Mouse (Mus musculus) monocyte, adult 2 months (primary cell): ENCODE data around the gene Pbx1.

Source experiments
- DNase-seq, 2 experiments: peaks; one replicate each; pipeline ENCODE4 v3.0.0; 2022; ENCODE audit warnings: low spot score in 2 of 2, low read depth in 1 of 2

Gene Pbx1

GRCm38 (mm10) chr1:168098806-168099205 lies 333.3 kb downstream of the Pbx1 start:
- no peak for DNase-seq

- no peak for DNase-seq
Observed at GRCm38 (mm10) chr1:168094671-168095070, 337.4 kb downstream of the Pbx1 start.

GRCm38 (mm10) chr1:168093044-168093443 lies 339.0 kb downstream of the Pbx1 start:
- DNase-seq, result no peak

- DNase-seq, result no peak
Observed at GRCm38 (mm10) chr1:168091627-168092026, 340.4 kb downstream of the Pbx1 start.

GRCm38 (mm10) chr1:168088680-168089079 lies 343.4 kb downstream of the Pbx1 start:
- DNase-seq, result no peak

GRCm38 (mm10) chr1:168079394-168079767 lies 352.7 kb downstream of the Pbx1 start:
- no peak for DNase-seq

- no peak for DNase-seq
Observed at GRCm38 (mm10) chr1:168078746-168079393, 353.2 kb downstream of the Pbx1 start.

- no peak for DNase-seq
Observed at GRCm38 (mm10) chr1:168071974-168072373, 360.1 kb downstream of the Pbx1 start.

GRCm38 (mm10) chr1:168070273-168070910 lies 361.7 kb downstream of the Pbx1 start:
- no peak for DNase-seq

GRCm38 (mm10) chr1:168069740-168070139 lies 362.3 kb downstream of the Pbx1 start:
- no peak for DNase-seq
